Mouse (Mus musculus) embryonic facial prominence, embryonic 11.5 days (tissue): ENCODE results near the gene Gm21954. TPM values are rescaled to one million over a fixed set of nuclear protein-coding genes. Genes with fewer than 3 reads are reported as not detected.

Experiments
- ATAC-seq: fragments of 200-750 bp; cut with Nextera tagmentation; replicated peaks from 2 replicates; pipeline ENCODE4 v1.8.0; 2017; ENCODE audit warnings: low read depth; ENCODE audit not compliant: insufficient number of reproducible peaks, low FRiP score, low TSS enrichment
- DNase-seq: peaks from one replicate; pipeline ENCODE4 v3.0.0-alpha.2; 2015; ENCODE audit warnings: low spot score
- H3K27ac ChIP-seq: fragments of 300-500 bp; sonication (generic); replicated peaks from 2 replicates; pipeline ENCODE4 v1.5.1; 2014; ENCODE audit warnings: mild to moderate bottlenecking, low read depth, low read length, control low read depth
- H3K27me3 ChIP-seq: fragments of 300-500 bp; sonication (generic); 2 replicates; pipeline ENCODE4 v1.6.1; 2014; ENCODE audit warnings: mild to moderate bottlenecking, low read length, moderate library complexity, mixed read lengths; ENCODE audit not compliant: control insufficient read depth, insufficient read depth
- H3K36me3 ChIP-seq: fragments of 300-500 bp; sonication (generic); replicated peaks from 2 replicates; pipeline ENCODE4 v1.6.1; 2014; ENCODE audit warnings: low read depth, mild to moderate bottlenecking, low read length, moderate library complexity, mixed read lengths; ENCODE audit not compliant: control insufficient read depth, insufficient read depth
- H3K4me1 ChIP-seq: fragments of 300-500 bp; sonication (generic); 2 replicates; pipeline ENCODE4 v1.6.1; 2014; ENCODE audit warnings: low read length, mixed read lengths; ENCODE audit not compliant: control insufficient read depth, insufficient read depth
- H3K4me2 ChIP-seq: fragments of 300-500 bp; sonication (generic); 2 replicates; pipeline ENCODE4 v1.6.1; 2014; ENCODE audit warnings: low read depth, mild to moderate bottlenecking, control low read depth, low read length, moderate library complexity
- H3K4me3 ChIP-seq: fragments of 300-500 bp; sonication (generic); 2 replicates; pipeline ENCODE4 v1.5.1; 2014; ENCODE audit warnings: low read depth, low read length, control low read depth
- H3K9ac ChIP-seq: fragments of 300-500 bp; sonication (generic); replicated peaks from 2 replicates; pipeline ENCODE4 v1.6.1; 2014; ENCODE audit warnings: mild to moderate bottlenecking, control low read depth, low read length
- H3K9me3 ChIP-seq: fragments of 300-500 bp; sonication (generic); replicated peaks from 2 replicates; pipeline ENCODE4 v1.6.1; 2016; ENCODE audit warnings: mild to moderate bottlenecking, low read length, inconsistent platforms, mixed read lengths; ENCODE audit not compliant: control insufficient read depth
- WGBS: fragments of 180-500 bp; shearing (Covaris S2); extraction: QIAGEN DNeasy Blood & Tissue Kit; methylation state at CpG from one replicate; pipeline ENCODE4 v1.1.7; 2014; 5-methylcytosine and 5-hydroxymethylcytosine counted together
- polyA plus RNA-seq: library from polyadenylated mRNA; unstranded; fragments of >200 nt; fragmentation: Nextera tagmentation; extraction: Ambion mirVana; gene quantifications from 2 replicates; pipeline ENCODE4 v1.2.1, GENCODE M21; 2014

The Gm21954 gene
- polyA plus RNA-seq, 1 experiment from 2014 or later, result not detected

DNA sequence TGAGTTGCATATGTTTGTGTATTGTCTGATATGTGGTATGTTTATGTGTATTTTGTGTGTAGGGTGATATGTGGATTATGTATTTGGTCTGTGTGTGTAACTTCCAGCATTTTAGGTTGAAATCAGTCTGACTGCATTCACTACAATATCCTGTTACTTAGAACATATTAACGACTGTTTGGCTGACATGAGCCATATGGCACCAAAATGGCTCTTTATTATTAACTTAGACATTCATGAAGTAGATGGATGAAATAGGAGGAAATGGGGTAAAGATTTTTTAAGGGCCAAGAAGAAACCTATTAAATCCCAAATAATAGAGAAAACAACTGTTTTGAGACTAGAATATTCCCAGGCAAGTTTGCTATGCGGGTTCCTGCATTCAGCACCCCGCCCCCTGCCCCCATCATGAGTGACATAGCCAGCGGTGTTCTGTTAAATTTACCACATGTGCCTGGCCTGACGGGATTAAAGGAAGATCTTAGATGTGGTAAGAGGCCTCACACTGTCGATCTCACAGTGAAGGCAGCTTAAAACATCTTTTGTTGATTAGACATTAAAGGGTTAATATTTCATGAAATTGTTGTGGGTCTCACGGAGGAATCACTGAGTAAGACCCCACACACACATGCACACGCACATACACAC is 51.5 kb downstream of the Gm21954 start:
- no peaks in the 10 kb centered on the region for H3K27me3 ChIP-seq
- 51% methylated on average over 8 of the region's 8 CpGs for WGBS
- peaks cover 2% of the 10 kb centered on the region for H3K4me1 ChIP-seq
- no peak for ATAC-seq
- no peak overlapping the region for H3K4me2 ChIP-seq
- H3K9ac ChIP-seq, result no peak overlapping the region
- H3K27ac ChIP-seq, result no peak overlapping the region
- no peak for DNase-seq
- no peaks in the 10 kb centered on the region for H3K9me3 ChIP-seq
- no peaks in the 10 kb centered on the region for H3K36me3 ChIP-seq
- H3K4me3 ChIP-seq, result no peak overlapping the region

DNA sequence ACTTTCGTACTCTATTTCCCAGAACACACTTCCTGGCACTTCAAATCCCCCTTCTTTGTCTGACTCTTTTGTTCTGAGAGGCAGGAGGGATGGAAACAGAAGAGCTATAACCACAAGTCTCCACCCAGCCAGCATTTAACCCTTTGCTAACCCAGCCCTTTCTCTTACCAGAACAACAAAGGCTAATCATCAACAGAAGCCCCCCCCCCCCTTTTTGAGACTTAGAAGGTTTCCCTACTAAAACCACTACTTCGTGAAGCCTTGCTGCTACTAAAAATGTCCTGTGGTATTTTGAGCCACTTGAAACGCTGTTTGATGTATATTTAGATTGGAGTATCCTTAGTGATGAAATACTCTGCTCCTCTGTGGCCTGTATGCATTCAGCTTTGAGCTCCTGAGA is 52.7 kb downstream of the Gm21954 start:
- H3K9me3 ChIP-seq, result no peaks in the 10 kb centered on the region
- H3K4me2 ChIP-seq, result no peak overlapping the region
- no peak overlapping the region for H3K4me3 ChIP-seq
- DNase-seq (peak; percentile 49), ATAC-seq (no peak)
- no peaks in the 10 kb centered on the region for H3K36me3 ChIP-seq
- H3K27ac ChIP-seq, result no peak overlapping the region
- no peak overlapping the region for H3K9ac ChIP-seq
- 25% methylated on average over 3 of the region's 3 CpGs for WGBS
- no peaks in the 10 kb centered on the region for H3K27me3 ChIP-seq
- peaks cover 4% of the 10 kb centered on the region for H3K4me1 ChIP-seq

DNA sequence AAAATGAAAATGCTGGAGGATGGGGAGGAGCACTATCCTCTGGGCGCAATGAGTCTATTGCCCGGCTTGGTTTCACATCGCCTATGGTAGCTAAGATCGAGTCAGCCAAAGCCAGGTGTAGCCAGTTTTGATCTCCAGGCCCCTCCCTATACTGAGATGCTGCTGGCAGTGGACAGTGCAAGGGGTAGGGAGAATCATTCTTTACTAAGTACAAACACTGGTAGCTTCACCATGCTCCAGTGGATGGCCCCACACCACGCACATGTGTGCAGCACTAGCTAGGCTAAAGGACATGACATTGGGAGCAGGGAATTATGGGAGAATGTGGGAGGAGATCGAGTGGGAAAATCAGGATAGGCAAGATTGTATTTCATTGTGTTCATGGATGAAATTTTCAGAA is 53.2 kb downstream of the Gm21954 start:
- 0 out of 2 replicates have a peak overlapping the region, but pooled peaks have one; percentile 6 for H3K27ac ChIP-seq
- ATAC-seq, result peak; percentile 66; the same call in 1 of the 2 replicates
- 76% methylated on average over 6 of the region's 6 CpGs for WGBS
- peaks cover 4% of the 10 kb centered on the region for H3K4me1 ChIP-seq
- no peak overlapping the region for H3K4me3 ChIP-seq
- no peak for DNase-seq
- H3K36me3 ChIP-seq, result no peaks in the 10 kb centered on the region
- no peaks in the 10 kb centered on the region for H3K9me3 ChIP-seq
- no peak overlapping the region for H3K4me2 ChIP-seq
- H3K27me3 ChIP-seq, result no peaks in the 10 kb centered on the region
- H3K9ac ChIP-seq, result no peak overlapping the region

DNA sequence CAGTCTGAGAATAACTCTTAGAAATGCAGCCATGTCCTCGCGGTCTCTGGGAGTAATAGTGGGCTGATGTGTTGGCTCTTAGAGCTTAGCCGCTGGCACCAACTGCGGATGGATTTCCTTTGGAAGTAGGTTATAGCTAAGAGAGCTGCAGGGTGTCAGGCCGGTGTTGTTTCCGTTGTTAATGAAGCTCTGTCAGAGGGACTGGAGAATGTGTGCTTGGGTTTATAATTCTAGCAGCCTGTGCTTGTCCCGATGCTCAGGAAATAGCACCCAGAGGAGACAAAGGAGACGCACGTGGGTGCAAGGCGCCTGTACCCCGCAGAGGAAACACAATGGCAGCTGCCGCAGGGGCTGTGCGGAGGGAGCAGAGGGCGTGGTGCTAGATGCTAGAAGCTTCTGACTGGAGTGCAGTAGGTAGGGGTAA is 56.5 kb downstream of the Gm21954 start:
- no peak for ATAC-seq
- Histone ChIP-seq H3K4me3 (no peak overlapping the region), H3K27ac (no peak overlapping the region)

More for the DNA sequence above, 56.5 kb downstream of the Gm21954 start:
- Histone ChIP-seq H3K9ac (peak overlapping the region; percentile 48), H3K36me3 (no peaks in the 10 kb centered on the region), H3K9me3 (no peaks in the 10 kb centered on the region), H3K27me3 (no peaks in the 10 kb centered on the region), H3K4me1 (peaks cover 4% of the 10 kb centered on the region), H3K4me2 (peak overlapping the region; percentile 16)
- 17% methylated on average over 14 of the region's 14 CpGs for WGBS
- DNase-seq, result peak; percentile 33

Other genes with a start within 250 kb of the Gm21954 start
- gene Dclk1, start 229.8 kb downstream of the Gm21954 start, polyA plus RNA-seq, result 32.9 and 37.8 TPM in 2 replicates